Mouse (Mus musculus) heart, postnatal 10 days (tissue): Measurements from ENCODE around the gene Sh3pxd2b. TPM values are rescaled to one million over a fixed set of nuclear protein-coding genes. Genes with fewer than 3 reads are reported as not detected.
A peak's percentile ranks its signal among the peaks of the same experiment; 100 is the strongest.

Experiments used
- DNase-seq, 2 experiments: peaks; one replicate each; pipeline ENCODE4 v3.0.0; 2021
- intact Hi-C: fragments of 180-260 bp; cut with DNase I; formaldehyde crosslinking; loops from one replicate; pipeline ENCODE4 v1.15.1; 2025
- total RNA-seq, 2 experiments: library from RNA; stranded (reverse); gene quantifications; 2 replicates each; pipeline ENCODE4 v1.2.3; 2021

Gene Sh3pxd2b
- 10 to 100 TPM; 27.6 to 29.6 TPM for total RNA-seq

- intact Hi-C loops: loop anchor here (5.0 to 10.0 kb wide), 2 partner anchors 34 to 357 kb away; no protein-coding TSS in a partner anchor
- DNase-seq: peak; percentile 74
Observed at GRCm38 (mm10) chr11:32347607-32348432, at the start of gene Sh3pxd2b. Sh3pxd2b (plus strand) TSS chr11:32347820.

- no peak for DNase-seq
- intact Hi-C loops: no loop called here
Observed at GRCm38 (mm10) chr11:32297866-32298531, 49.6 kb upstream of the Sh3pxd2b start.

GRCm38 (mm10) chr11:32298532-32298918 lies 49.1 kb upstream of the Sh3pxd2b start:
- intact Hi-C loops: no loop called here

GRCm38 (mm10) chr11:32299865-32300264 lies 47.8 kb upstream of the Sh3pxd2b start, which contains the start of gene Hbq1a:
Hbq1a (plus strand) TSS chr11:32300069.
- peak; percentile 56 to 72 for DNase-seq
- intact Hi-C loops: loop anchor here (5.0 kb wide), 1 partner anchor 118 kb away; no protein-coding TSS in a partner anchor

More at GRCm38 (mm10) chr11:32298532-32298918, 49.1 kb upstream of the Sh3pxd2b start:
- no peak for DNase-seq

- DNase-seq: peak in 1 of 2 experiments; percentile 16
- intact Hi-C loops: loop anchor here (5.0 kb wide), 1 partner anchor 118 kb away; no protein-coding TSS in a partner anchor
Observed at GRCm38 (mm10) chr11:32300279-32301267, 47.0 kb upstream of the Sh3pxd2b start.

- intact Hi-C loops: loop anchor here (5.0 kb wide), 1 partner anchor 119 kb away; no protein-coding TSS in a partner anchor
- DNase-seq: no peak
Observed at GRCm38 (mm10) chr11:32301506-32301905, 46.1 kb upstream of the Sh3pxd2b start.

GRCm38 (mm10) chr11:32302824-32303419 lies 44.7 kb upstream of the Sh3pxd2b start:
- intact Hi-C loops: loop anchor here (5.0 kb wide), 1 partner anchor 121 kb away; no protein-coding TSS in a partner anchor

GRCm38 (mm10) chr11:32303455-32303854 lies 44.2 kb upstream of the Sh3pxd2b start:
- DNase-seq: no peak
- intact Hi-C loops: loop anchor here (5.0 kb wide), 1 partner anchor 121 kb away; no protein-coding TSS in a partner anchor

More at GRCm38 (mm10) chr11:32302824-32303419, 44.7 kb upstream of the Sh3pxd2b start:
- peak; percentile 48 to 58 for DNase-seq

- no peak for DNase-seq
- intact Hi-C loops: no loop called here
Observed at GRCm38 (mm10) chr11:32307006-32307405, 40.6 kb upstream of the Sh3pxd2b start.

- intact Hi-C loops: no loop called here
Observed at GRCm38 (mm10) chr11:32309446-32309845, 38.2 kb upstream of the Sh3pxd2b start.

GRCm38 (mm10) chr11:32309928-32310327 lies 37.7 kb upstream of the Sh3pxd2b start:
- intact Hi-C loops: no loop called here
- DNase-seq: no peak

More at GRCm38 (mm10) chr11:32309446-32309845, 38.2 kb upstream of the Sh3pxd2b start:
- DNase-seq: no peak

- DNase-seq: no peak
- intact Hi-C loops: no loop called here
Observed at GRCm38 (mm10) chr11:32316009-32316408, 31.6 kb upstream of the Sh3pxd2b start.

GRCm38 (mm10) chr11:32320507-32321195 lies 27.0 kb upstream of the Sh3pxd2b start:
- no peak for DNase-seq
- intact Hi-C loops: no loop called here

GRCm38 (mm10) chr11:32321196-32321565 lies 26.4 kb upstream of the Sh3pxd2b start:
- peak; percentile 65 to 73 for DNase-seq
- intact Hi-C loops: no loop called here

- intact Hi-C loops: no loop called here
- peak; percentile 89 to 93 for DNase-seq
Observed at GRCm38 (mm10) chr11:32324609-32325008, 23.0 kb upstream of the Sh3pxd2b start.

- DNase-seq: peak; percentile 54
Observed at GRCm38 (mm10) chr11:32331075-32331474, 16.5 kb upstream of the Sh3pxd2b start.

GRCm38 (mm10) chr11:32331861-32332260 lies 15.8 kb upstream of the Sh3pxd2b start:
- intact Hi-C loops: loop anchor here (1.0 kb wide), 1 partner anchor 7 kb away; no protein-coding TSS in a partner anchor
- no peak for DNase-seq

More at GRCm38 (mm10) chr11:32331075-32331474, 16.5 kb upstream of the Sh3pxd2b start:
- intact Hi-C loops: loop anchor here (1.0 kb wide), 1 partner anchor 8 kb away; no protein-coding TSS in a partner anchor

GRCm38 (mm10) chr11:32333235-32333634 lies 14.4 kb upstream of the Sh3pxd2b start:
- intact Hi-C loops: no loop called here
- DNase-seq: no peak

- DNase-seq: no peak
- intact Hi-C loops: no loop called here
Observed at GRCm38 (mm10) chr11:32336435-32336907, 11.1 kb upstream of the Sh3pxd2b start.
